Mouse (Mus musculus): Measurements from ENCODE around the gene Nt5c.

Gene Nt5c

GRCm38 (mm10) chr11:115491356-115492083 lies at the start of gene Nt5c:
Nt5c (minus strand) TSS chr11:115491862.
- CTCF ChIA-PET, result interaction anchor here (0.6 to 1.5 kb wide), 4 partner anchors 10 to 513 kb away, joined by 3 to 7 read pairs (median 4); no protein-coding TSS in a partner anchor

GRCm38 (mm10) chr11:115538045-115538444 lies 46.4 kb upstream of the Nt5c start:
- CTCF ChIA-PET, result no interaction called here

- CTCF ChIA-PET, result interaction anchor here (1.2 kb wide), 1 partner anchor 24 kb away, joined by 3 read pairs; no protein-coding TSS in a partner anchor
These were observed 45.4 kb upstream of the Nt5c start for GRCm38 (mm10) chr11:115536856-115537568.

- CTCF ChIA-PET, result interaction anchor here (0.6 to 1.2 kb wide), 2 partner anchors 23 to 61 kb away, joined by 3 read pairs; partner anchors contain the start of gene Armc7
These were observed 44.5 kb upstream of the Nt5c start, which contains the start of gene Sumo2 for GRCm38 (mm10) chr11:115536038-115536681. Sumo2 (minus strand) TSS chr11:115536276.

- CTCF ChIA-PET, result interaction anchor here (0.6 to 1.2 kb wide), 2 partner anchors 22 to 60 kb away, joined by 3 read pairs; partner anchors contain the start of gene Armc7
These were observed 43.9 kb upstream of the Nt5c start for GRCm38 (mm10) chr11:115535401-115536037.

- CTCF ChIA-PET, result no interaction called here
These were observed 43.2 kb upstream of the Nt5c start for GRCm38 (mm10) chr11:115534759-115535371.

DNA sequence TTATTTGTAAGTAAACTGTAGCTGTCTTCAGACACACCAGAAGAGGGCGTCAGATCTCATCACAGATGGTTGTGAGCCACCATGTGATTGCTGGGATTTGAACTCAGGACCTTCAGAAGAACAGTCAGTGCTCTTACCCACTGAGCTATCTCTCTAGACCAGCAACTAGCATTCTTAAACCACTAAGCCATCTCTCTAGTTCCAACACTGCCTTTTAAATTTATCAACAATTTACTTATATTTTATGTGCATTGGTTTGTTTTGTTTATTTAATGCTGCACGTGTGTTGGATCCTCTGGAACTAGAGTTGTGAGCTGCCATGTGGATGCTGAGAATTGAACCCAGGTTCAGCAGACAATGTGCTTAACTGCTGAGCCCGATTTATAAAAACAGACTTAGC lies 34.8 kb upstream of the Nt5c start:
- CTCF ChIA-PET, result interaction anchor here (0.6 kb wide), 1 partner anchor 15 kb away, joined by 3 read pairs; no protein-coding TSS in a partner anchor

GRCm38 (mm10) chr11:115522703-115523102 lies 31.0 kb upstream of the Nt5c start:
- CTCF ChIA-PET, result no interaction called here

GRCm38 (mm10) chr11:115522238-115522637 lies 30.6 kb upstream of the Nt5c start:
- CTCF ChIA-PET, result no interaction called here

DNA sequence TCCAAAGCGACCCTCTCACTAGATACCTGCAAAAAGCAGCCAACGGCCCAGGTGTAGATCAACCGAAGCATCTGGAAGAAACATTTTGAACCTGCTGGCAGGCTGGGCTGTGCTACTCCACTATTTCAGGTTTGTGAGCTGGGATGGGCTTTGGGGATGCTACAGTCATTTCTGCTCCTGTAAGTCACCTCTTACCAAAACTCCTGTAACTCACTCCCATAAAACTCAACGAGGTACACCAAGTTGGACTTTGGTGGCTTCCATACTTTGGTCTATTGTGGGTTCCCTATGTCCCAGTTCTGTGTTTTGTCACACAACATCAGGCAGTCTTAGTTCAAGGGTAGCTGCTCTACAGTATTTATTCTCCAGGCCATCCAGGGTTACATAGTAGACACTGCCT lies 29.4 kb upstream of the Nt5c start:
- CTCF ChIA-PET, result no interaction called here

DNA sequence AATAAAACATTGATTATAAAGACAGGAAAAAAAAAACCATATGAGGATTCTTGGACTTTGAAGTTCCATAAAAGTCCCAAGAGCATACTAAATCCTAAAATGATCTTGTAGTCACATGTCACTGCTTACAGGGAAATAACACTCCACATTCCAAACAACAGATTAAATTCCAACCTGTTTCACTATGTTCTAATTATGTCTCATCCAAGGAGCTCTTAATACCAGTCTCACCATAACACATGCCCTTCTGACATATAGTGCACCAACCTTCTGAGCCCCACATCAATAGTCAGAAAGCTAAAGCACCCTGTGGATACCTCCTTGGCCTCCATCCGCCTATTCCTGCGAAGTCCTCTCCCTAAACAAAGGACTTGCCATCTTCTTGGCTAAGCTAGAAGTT lies 28.6 kb upstream of the Nt5c start:
- CTCF ChIA-PET, result interaction anchor here (0.6 to 0.7 kb wide), 2 partner anchors 22 to 34 kb away, joined by 3 read pairs; no protein-coding TSS in a partner anchor

DNA sequence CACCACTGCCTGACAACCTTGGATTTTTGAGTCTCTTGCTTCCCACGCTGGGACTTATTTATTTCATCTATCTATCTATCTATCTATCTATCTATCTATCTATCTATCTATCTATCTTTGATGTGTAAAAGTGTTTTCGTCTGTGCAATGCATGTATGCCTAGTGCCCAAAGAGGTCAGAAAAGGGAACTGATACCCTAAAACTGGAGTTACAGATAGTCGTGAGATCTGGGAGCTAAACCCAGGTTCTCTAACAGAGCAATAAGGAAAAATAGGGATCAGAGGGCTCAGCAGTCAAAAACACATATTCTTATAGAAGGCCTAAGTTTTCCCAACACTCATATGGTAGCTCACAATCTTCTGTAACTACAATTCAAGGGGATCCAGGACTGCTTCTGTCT lies 27.9 kb upstream of the Nt5c start:
- CTCF ChIA-PET, result interaction anchor here (0.6 to 0.7 kb wide), 3 partner anchors 9 to 174 kb away, joined by 3 to 4 read pairs (median 3); no protein-coding TSS in a partner anchor

GRCm38 (mm10) chr11:115518693-115519092 lies 27.0 kb upstream of the Nt5c start:
- CTCF ChIA-PET, result interaction anchor here (0.7 kb wide), 1 partner anchor 174 kb away, joined by 4 read pairs; no protein-coding TSS in a partner anchor

- CTCF ChIA-PET, result no interaction called here
These were observed 25.3 kb upstream of the Nt5c start for GRCm38 (mm10) chr11:115516942-115517341.

DNA sequence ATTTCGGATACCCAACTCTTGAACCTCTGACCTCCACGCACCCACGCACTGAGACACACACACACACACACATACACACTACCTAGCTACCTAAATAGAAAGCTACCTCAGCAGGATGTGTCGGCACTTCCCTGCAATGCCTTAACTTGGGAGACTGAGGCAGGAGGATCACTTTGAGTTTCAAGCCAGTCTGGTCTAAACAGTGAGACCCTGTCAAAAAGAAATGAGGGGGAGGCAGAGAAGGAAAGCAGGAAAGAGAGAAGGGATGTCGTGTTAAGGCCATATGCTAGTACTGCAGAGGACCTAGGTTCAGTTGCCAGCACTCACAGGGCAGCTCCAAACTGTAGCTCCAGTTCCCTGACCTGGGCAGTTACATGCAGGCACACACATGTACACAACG lies 23.4 kb upstream of the Nt5c start:
- CTCF ChIA-PET, result interaction anchor here (0.7 kb wide), 1 partner anchor 778 kb away, joined by 3 read pairs; no protein-coding TSS in a partner anchor

DNA sequence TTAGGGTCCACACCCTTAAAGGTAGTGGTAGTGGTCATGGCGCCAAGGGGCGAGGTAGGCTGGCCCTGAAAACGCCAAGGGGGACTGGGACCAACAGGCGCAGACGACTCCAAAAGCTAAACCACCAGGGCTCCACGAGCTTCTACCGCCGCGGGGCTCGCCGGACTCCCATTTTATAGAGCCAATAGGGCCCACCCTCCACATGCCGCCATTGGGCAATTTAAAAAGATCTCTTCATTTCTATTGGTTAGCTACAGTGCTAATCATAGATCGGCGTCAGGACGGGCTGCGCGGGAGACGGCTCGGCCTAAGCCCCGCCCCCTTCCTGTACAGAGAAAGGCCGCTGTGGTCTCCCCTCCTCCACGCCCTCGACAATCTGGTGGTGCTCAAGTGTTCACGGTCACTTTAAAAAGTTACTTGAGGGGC lies 22.6 kb upstream of the Nt5c start, which contains the start of gene Jpt1:
Gene Jpt1, minus strand, starts transcription at position 150 of the 426 bp plus-strand sequence.
- CTCF ChIA-PET, result interaction anchor here (0.5 kb wide), 1 partner anchor 61 kb away, joined by 3 read pairs; no protein-coding TSS in a partner anchor

DNA sequence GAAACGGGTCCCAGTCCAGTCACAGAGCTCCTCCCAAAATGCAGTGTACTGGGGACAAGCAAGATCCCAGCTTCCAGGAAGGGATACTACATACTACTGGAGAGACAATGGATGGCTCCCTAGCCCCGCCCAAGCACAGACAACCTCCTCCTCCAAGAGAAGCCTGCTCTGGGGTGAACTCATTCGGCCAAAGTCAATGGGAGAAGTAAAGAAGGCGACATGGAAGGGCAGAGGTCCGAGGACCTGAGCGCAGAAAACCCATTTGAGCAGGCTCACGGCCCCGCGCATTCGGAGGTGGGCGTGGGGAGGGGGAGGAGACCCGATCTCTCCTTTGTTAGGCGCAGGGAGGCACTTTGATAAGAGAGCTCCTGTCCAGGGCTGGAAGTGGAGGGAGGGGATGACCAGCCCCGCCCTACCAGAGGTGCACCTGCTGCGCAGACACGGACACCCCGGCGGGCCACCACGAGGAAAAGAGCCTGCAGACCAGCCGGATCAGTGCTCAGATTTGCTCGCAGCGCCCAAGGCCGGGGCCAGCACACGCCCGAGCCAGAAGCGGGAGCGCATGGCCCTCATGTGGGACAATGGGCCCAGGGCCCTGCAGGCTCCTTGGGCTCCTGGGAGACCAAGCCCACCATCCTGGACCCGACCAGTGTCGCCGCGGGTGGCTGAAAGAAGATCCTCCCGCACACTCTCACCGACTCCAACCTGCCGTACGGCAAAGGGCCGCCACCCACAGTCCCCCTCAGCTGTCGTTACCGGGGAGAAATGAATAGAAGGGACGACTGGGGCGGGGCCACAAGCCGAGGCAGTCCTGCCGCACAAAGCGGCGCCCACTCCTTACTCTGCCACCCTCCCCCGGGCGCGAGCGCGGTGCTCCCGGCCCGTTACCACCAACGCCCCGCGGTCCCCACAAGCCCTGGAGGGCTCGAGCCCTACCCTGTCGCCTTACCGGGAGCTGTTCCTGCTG lies 21.9 kb upstream of the Nt5c start:
- CTCF ChIA-PET, result interaction anchor here (0.9 kb wide), 1 partner anchor 23 kb away, joined by 3 read pairs; the partner anchor contains the start of gene Sumo2

DNA sequence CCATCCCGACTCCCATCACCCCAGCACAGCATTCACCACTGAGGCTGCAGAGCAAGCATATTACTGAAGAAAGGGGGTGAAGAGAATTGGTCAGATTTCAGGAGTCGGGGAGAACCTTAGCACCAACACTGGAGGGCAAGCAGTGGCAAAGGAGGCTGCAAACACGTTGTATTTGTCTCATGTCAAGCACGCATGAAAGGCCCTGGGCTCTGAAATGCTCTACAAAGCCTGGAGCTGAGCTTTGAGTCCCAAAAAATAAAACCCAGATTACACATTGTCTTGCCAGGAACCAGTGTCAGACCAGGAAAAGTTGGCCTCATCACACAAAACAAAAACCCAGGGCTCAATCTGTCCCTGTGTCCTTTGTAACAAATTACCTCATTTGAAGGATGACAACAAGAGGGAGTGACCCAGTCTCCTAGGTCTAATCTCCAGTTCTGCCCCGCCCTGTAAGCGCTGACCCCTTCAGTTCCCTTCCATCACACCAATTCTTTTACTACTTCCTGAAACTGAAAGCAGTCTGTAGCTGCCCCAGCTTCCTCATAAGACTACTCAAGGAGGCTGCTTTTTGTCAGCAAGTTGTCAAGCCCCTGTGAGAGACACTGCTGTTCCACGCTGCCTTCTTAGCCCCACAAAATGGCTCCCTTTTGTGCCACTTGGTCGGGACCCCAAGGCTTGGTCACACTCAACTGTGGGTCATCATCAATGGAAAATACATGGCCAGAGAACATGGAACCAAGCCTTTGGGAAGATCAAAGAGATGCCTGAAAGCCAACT lies 20.9 kb upstream of the Nt5c start:
- CTCF ChIA-PET, result interaction anchor here (0.6 to 1.1 kb wide), 2 partner anchors 21 to 192 kb away, joined by 4 to 6 read pairs; partner anchors contain the start of gene Nt5c
